Mouse (Mus musculus) embryonic facial prominence, embryonic 13.5 days (tissue): Measurements from ENCODE around the gene Dnmt3a. TPM values are rescaled to one million over a fixed set of nuclear protein-coding genes. Genes with fewer than 3 reads are reported as not detected.
A peak's percentile ranks its signal among the peaks of the same experiment; 100 is the strongest.

Source experiments
- ATAC-seq: fragments of 200-750 bp; cut with Nextera tagmentation; 2 replicates; pipeline ENCODE4 v1.8.0; 2017; ENCODE audit warnings: low read depth; ENCODE audit not compliant: insufficient number of reproducible peaks, insufficient read depth, low FRiP score, low TSS enrichment
- H3K27ac ChIP-seq: fragments of 300-500 bp; sonication (generic); 2 replicates; pipeline ENCODE4 v1.5.1; 2015; ENCODE audit warnings: moderate library complexity, mild to moderate bottlenecking, inconsistent platforms
- H3K27me3 ChIP-seq: fragments of 300-500 bp; sonication (generic); 2 replicates; pipeline ENCODE4 v1.6.1; 2015; ENCODE audit warnings: mild to moderate bottlenecking, inconsistent platforms
- H3K36me3 ChIP-seq: fragments of 300-500 bp; sonication (generic); 2 replicates; pipeline ENCODE4 v1.6.1; 2015; ENCODE audit warnings: mild to moderate bottlenecking, inconsistent platforms
- H3K4me1 ChIP-seq: fragments of 300-500 bp; sonication (generic); 2 replicates; pipeline ENCODE4 v1.6.1; 2015; ENCODE audit warnings: inconsistent platforms
- H3K4me2 ChIP-seq: fragments of 300-500 bp; sonication (generic); 2 replicates; pipeline ENCODE4 v1.6.1; 2015; ENCODE audit warnings: moderate library complexity, mild to moderate bottlenecking, inconsistent platforms
- H3K4me3 ChIP-seq: fragments of 300-500 bp; sonication (generic); 2 replicates; pipeline ENCODE4 v1.5.1; 2015; ENCODE audit warnings: mild to moderate bottlenecking, inconsistent platforms
- H3K9ac ChIP-seq: fragments of 300-500 bp; sonication (generic); 2 replicates; pipeline ENCODE4 v1.6.1; 2015; ENCODE audit warnings: mild to moderate bottlenecking, inconsistent platforms
- H3K9me3 ChIP-seq: fragments of 300-500 bp; sonication (generic); 2 replicates; pipeline ENCODE4 v1.6.1; 2016; ENCODE audit warnings: inconsistent platforms
- WGBS: fragments of 180-500 bp; shearing (Covaris S2); methylation state at CpG from one replicate; pipeline ENCODE4 v1.1.7; 2015; ENCODE audit warnings: mixed read lengths; 5-methylcytosine and 5-hydroxymethylcytosine counted together
- polyA plus RNA-seq: library from polyadenylated mRNA; unstranded; fragments of >200 nt; fragmentation: Nextera tagmentation; extraction: Ambion mirVana; gene quantifications from 2 replicates; pipeline ENCODE4 v1.2.1, GENCODE M21; 2015

Dnmt3a gene
- polyA plus RNA-seq, 1 experiment from 2014 or later = 168 TPM

DNA sequence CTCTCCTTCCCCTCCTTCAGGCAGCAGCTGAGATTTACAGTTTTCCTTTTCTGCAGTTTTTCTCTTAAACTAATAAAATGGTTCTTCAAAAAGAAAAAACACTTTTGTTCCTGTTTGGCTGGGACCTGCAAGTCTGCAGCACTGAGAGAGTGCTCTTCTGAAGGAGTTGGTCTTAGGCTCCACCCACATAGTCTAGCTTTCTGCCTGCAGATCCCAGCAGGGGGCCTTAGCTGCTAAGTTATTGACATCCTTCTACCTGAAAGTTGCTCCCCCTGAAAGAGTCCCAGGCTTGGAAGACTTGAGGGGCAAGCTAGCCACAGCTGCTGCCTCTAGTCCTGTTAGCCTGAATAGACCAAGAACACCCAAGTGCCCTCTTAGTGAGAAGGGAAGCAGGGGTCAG is 100.5 kb downstream of the Dnmt3a start:
- Histone ChIP-seq H3K27me3 (no peaks in the 10 kb centered on the region), H3K4me3 (no peak overlapping the region), H3K36me3 (peaks cover 95% of the 10 kb centered on the region), H3K4me1 (no peaks in the 10 kb centered on the region), H3K27ac (no peak overlapping the region), H3K4me2 (no peak overlapping the region), H3K9ac (no peak overlapping the region), H3K9me3 (no peaks in the 10 kb centered on the region)
- ATAC-seq = no peak

DNA sequence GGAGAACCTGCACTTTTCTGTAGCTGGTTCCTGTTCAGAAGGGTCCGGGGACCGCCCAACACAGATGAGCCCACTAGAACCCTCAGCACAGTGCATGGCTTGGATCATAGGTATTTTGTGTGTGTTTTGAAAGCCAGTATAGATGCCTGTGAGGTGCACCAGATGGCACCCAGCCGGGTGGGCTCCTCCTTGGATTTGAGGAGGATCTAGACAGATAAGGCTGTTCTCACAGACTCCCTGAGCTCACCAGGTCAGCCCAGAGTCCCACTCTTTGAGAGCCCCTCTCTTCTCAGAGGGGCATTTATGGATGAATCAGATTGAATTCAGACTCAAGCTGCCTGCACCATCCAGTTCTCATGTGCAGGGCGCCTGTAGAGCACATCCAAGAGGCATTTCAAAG is 101.2 kb downstream of the Dnmt3a start:
- Histone ChIP-seq H3K9me3 (no peaks in the 10 kb centered on the region), H3K27ac (no peak overlapping the region), H3K4me1 (no peaks in the 10 kb centered on the region), H3K4me2 (no peak overlapping the region), H3K36me3 (peaks cover 94% of the 10 kb centered on the region), H3K9ac (no peak overlapping the region), H3K27me3 (no peaks in the 10 kb centered on the region), H3K4me3 (no peak overlapping the region)
- no peak for ATAC-seq
- 90% methylated on average over 4 of the region's 4 CpGs for WGBS

DNA sequence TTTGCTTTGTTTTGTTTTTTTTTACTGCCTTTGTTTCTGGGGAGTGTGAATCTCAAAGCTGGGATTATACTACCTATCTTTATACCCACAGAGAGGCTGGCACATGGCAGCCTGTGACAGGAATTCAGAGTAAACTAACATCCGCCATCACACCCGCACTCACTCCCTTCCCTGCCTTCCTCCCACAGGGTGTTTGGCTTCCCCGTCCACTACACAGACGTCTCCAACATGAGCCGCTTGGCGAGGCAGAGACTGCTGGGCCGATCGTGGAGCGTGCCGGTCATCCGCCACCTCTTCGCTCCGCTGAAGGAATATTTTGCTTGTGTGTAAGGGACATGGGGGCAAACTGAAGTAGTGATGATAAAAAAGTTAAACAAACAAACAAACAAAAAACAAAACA is 101.6 kb downstream of the Dnmt3a start:
- Histone ChIP-seq H3K36me3 (peaks cover 94% of the 10 kb centered on the region), H3K9me3 (no peaks in the 10 kb centered on the region), H3K4me3 (no peak overlapping the region), H3K4me1 (no peaks in the 10 kb centered on the region), H3K27ac (no peak overlapping the region), H3K27me3 (no peaks in the 10 kb centered on the region), H3K9ac (no peak overlapping the region), H3K4me2 (no peak overlapping the region)
- ATAC-seq = no peak
- WGBS = 87% methylated on average over 13 of the region's 13 CpGs

DNA sequence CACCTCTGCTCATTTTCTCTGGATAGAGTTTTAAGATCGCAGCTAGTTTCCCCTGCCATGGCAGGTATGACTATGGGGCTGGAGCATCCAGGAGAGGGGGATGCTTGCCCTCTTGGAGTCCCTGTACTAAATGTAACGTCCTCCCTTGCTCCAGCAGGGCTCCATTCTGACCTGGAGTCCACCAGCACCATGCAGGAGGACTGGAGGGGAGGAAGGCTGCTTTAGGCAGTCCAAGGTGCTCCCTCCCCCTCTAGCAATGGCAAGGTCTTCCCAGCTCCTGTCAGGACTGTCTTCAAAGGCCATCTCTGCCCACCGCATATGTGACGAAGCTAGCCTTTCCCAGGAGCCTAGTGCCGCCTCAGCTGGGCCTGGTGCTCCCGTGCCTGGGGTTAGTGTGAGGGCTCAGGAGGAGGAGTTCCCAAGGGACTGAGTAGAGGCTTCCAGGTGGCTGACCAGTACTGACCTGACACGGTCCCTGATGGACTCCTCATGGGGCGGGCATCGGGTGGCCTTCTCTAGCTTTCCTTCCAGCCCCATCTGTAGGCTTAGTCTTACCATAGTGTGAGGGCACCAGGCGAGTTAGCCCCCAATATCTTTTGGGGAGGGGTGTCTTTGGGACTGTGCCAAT is 104.8 kb downstream of the Dnmt3a start:
- peak; percentile 45; the same call in 1 of the 2 replicates for ATAC-seq
- no peak overlapping the region for H3K27ac ChIP-seq
- no peak overlapping the region for H3K4me2 ChIP-seq
- 74% methylated on average over 10 of the region's 10 CpGs for WGBS
- peaks cover 78% of the 10 kb centered on the region for H3K36me3 ChIP-seq
- no peaks in the 10 kb centered on the region for H3K9me3 ChIP-seq
- H3K4me3 ChIP-seq = no peak overlapping the region
- no peak overlapping the region for H3K9ac ChIP-seq
- H3K4me1 ChIP-seq = no peaks in the 10 kb centered on the region
- no peaks in the 10 kb centered on the region for H3K27me3 ChIP-seq

DNA sequence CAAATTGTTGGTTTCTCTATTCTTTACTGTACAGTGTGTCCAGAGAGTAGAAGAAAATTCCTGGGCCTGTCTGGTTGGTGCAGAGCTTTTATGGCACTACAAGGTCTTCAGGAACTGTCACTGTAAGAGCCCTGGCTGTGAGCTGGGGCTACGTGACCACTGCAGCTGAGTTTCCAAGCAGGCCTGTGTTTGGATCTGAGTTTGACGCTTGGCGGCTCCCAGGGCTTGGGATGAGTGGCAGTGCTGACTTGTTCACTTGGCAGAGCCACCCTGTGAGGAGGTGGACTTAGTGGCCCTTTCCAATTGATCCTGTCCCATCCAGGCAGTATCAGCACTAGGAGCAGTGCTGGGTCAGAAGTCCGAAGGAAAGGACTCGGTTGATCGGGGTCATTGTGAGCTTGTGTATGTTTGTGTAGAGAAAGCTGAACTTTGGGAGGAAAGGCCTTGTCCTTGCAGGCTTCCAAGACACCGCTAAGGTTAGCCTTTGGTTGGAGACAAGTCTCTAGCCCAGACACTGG is 106.1 kb downstream of the Dnmt3a start:
- Histone ChIP-seq H3K4me1 (no peaks in the 10 kb centered on the region), H3K9ac (no peak overlapping the region), H3K27ac (no peak overlapping the region), H3K36me3 (peaks cover 65% of the 10 kb centered on the region), H3K4me2 (no peak overlapping the region), H3K4me3 (no peak overlapping the region), H3K27me3 (no peaks in the 10 kb centered on the region), H3K9me3 (no peaks in the 10 kb centered on the region)
- ATAC-seq = no peak
- WGBS = 92% methylated on average over 7 of the region's 7 CpGs

DNA sequence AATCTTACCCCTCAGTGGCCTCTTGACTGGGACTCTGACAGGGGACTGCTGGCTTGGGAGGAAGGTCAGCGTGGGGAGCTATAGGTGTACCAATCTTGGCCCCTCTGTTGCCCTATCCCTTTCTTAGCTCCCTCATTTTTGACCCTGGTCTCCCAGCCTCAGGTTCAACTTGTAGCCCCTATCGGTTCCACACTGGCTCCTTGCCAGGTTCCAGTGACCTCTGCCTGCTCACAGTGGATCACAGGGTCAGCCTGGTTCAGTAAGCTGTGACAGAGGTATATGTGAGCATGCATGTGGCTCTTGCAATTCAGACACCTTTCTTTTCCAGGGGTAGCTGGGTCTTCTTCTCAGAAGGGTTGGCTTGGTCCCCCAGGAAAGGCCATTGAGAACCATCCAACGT is 110.0 kb downstream of the Dnmt3a start:
- WGBS = 82% methylated on average over 3 of the region's 3 CpGs
- no peak overlapping the region for H3K9ac ChIP-seq
- H3K36me3 ChIP-seq = peaks cover 27% of the 10 kb centered on the region
- H3K27ac ChIP-seq = no peak overlapping the region
- H3K4me1 ChIP-seq = peaks cover 8% of the 10 kb centered on the region
- no peaks in the 10 kb centered on the region for H3K27me3 ChIP-seq
- peak; percentile 38; the same call in 1 of the 2 replicates for ATAC-seq
- H3K4me2 ChIP-seq = no peak overlapping the region
- no peak overlapping the region for H3K4me3 ChIP-seq
- H3K9me3 ChIP-seq = no peaks in the 10 kb centered on the region

DNA sequence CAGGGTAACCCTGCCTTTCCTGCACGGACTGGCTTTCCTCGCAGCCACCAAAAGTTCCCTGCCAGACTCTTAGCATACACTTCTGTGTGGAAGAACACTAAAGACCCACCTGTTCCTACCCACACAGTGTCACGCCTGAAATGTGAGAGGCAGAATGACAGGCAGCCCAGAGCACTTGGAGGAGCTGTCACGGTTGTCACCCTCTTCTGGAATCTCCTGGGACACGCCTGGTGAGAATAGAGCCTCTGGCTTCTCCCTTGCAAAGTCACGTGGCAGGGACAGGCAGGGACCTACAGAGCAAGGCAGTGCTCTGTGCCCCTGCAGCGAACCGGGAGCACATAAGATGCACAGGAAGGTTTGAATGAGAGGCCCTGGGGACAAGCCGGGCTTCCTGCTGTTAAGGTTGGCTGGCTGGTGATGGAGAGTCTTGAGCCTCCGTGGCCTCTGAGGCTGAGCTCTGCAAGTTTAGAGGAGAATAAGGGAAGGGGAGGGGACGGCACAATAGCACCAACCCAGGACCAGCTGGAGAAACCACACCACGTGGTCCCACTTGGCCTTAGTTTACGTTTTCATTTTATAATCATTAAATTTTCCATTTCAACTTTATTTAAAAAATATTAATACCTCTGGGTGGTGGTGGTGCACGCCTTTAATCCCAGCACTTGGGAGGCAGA is 112.0 kb downstream of the Dnmt3a start:
- H3K4me1 ChIP-seq = peaks cover 8% of the 10 kb centered on the region
- no peak overlapping the region for H3K9ac ChIP-seq
- peaks cover 13% of the 10 kb centered on the region for H3K36me3 ChIP-seq
- H3K27ac ChIP-seq = no peak overlapping the region
- ATAC-seq = no peak
- no peak overlapping the region for H3K4me3 ChIP-seq
- H3K27me3 ChIP-seq = no peaks in the 10 kb centered on the region
- no peaks in the 10 kb centered on the region for H3K9me3 ChIP-seq
- H3K4me2 ChIP-seq = peak overlapping the region; percentile 11
- 18% methylated on average over 14 of the region's 14 CpGs for WGBS

DNA sequence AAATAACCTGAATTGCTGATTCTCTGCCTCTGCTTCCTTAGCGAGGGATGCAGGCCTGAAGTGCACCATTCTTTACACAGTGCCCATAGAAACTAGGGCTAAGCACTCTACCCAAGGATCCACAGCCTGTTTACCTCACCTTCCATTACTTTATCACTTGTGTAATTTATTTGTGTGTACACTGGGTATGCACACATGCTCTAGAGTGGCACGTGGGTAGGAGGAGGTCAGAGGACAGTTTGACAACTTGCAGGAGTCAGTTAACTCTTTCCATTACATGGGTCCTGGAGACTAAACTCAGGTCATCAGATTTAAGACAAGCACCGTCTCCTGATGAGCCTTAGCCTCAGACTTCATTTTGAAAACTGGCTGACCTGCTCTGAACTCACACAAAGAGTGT is 112.8 kb downstream of the Dnmt3a start:
- Histone ChIP-seq H3K9me3 (no peaks in the 10 kb centered on the region), H3K27ac (no peak overlapping the region), H3K27me3 (no peaks in the 10 kb centered on the region), H3K9ac (no peak overlapping the region), H3K4me1 (peaks cover 8% of the 10 kb centered on the region), H3K4me2 (no peak overlapping the region), H3K36me3 (peaks cover 12% of the 10 kb centered on the region), H3K4me3 (no peak overlapping the region)
- ATAC-seq = no peak
- WGBS = 73% methylated on average over 3 of the region's 3 CpGs

DNA sequence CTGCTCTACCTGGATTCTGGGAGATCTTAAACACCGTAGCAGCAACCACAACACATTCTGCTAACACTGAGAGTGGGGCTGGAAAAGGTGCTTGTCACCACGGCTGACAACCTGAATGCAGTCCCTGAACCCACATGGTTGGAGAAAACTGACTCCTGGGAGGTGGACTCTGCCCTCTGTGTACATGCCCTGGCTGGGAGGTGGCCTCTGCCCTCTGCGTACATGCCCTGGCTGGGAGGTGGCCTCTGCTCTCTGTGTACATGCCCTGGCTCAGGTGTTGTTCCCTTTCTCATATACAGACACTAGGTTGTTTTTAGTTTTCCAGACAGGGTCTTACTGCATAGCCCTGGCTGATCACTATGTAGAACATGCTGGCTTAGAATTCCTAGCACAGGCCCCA is 113.6 kb downstream of the Dnmt3a start:
- Histone ChIP-seq H3K9ac (no peak overlapping the region), H3K4me3 (no peak overlapping the region), H3K36me3 (peaks cover 8% of the 10 kb centered on the region), H3K27me3 (no peaks in the 10 kb centered on the region), H3K9me3 (no peaks in the 10 kb centered on the region), H3K4me2 (no peak overlapping the region), H3K4me1 (peaks cover 8% of the 10 kb centered on the region), H3K27ac (no peak overlapping the region)
- ATAC-seq = no peak
- 78% methylated on average over 3 of the region's 3 CpGs for WGBS

DNA sequence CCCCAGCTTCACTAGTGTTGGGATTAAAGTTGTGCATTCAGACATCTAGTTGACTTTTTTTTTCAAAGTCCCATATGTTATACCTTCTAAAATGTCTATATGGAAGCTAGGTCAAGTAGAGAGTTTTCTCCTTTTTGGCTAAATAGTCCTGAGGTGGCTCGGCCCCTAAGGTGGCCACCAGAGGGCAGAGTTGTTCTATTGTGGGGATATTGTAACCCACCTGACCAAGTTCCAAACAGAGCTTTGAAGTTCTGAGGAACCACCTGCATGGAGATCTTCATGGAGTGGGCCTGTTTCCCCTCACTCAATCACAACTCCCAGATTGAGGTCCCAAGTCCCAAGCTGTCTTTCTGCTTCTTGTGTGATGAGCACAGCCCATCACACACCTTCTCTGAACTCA is 120.3 kb downstream of the Dnmt3a start:
- ATAC-seq = no peak
- 5% methylated on average over 1 of the region's 1 CpGs for WGBS

DNA sequence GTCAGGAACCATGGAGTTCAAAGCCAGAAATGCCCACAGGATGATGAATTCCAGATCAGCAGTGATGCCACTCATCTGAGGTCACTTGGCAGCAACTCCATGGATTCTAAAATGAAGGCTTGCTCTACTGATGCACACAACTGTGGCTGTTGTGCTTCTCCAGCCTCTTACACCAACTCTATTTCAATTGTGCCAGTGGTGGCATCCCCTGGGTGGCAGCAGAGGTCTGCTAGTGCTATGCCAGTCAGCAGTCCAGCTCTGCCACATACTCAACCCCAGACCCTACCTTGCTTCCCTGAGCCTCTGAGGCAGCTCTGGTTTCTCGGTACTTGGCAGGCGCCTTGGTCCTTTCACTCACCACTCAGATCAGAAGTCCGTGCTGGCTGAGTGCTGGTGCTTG is 123.0 kb downstream of the Dnmt3a start:
- no peak overlapping the region for H3K27ac ChIP-seq
- no peaks in the 10 kb centered on the region for H3K36me3 ChIP-seq
- no peaks in the 10 kb centered on the region for H3K4me1 ChIP-seq
- ATAC-seq = no peak
- H3K4me3 ChIP-seq = no peak overlapping the region
- no peaks in the 10 kb centered on the region for H3K9me3 ChIP-seq
- no peaks in the 10 kb centered on the region for H3K27me3 ChIP-seq
- no peak overlapping the region; the same call in 1 of the 2 replicates for H3K9ac ChIP-seq
- H3K4me2 ChIP-seq = no peak overlapping the region
- 73% methylated on average over 3 of the region's 3 CpGs for WGBS

More for the DNA sequence above, 120.3 kb downstream of the Dnmt3a start:
- Histone ChIP-seq H3K27me3 (no peaks in the 10 kb centered on the region), H3K4me2 (no peak overlapping the region), H3K36me3 (no peaks in the 10 kb centered on the region), H3K9ac (no peak overlapping the region), H3K4me1 (no peaks in the 10 kb centered on the region), H3K27ac (no peak overlapping the region), H3K4me3 (no peak overlapping the region), H3K9me3 (no peaks in the 10 kb centered on the region)
